Mouse (Mus musculus) kidney, postnatal 0 days (tissue): ENCODE data around the gene Tmem191c. TPM values are rescaled to one million over a fixed set of nuclear protein-coding genes. Genes with fewer than 3 reads are reported as not detected.
"Not testable (repeated sequence)": the region's sequence is repeated elsewhere in the genome, so short reads cannot be mapped to it uniquely, and the experiment has no call there.

Source experiments
- ATAC-seq: fragments of 200-750 bp; cut with Nextera tagmentation; replicated peaks from 2 replicates; pipeline ENCODE4 v1.8.0; 2017; ENCODE audit warnings: low read depth, moderate number of reproducible peaks, moderate TSS enrichment, moderate library complexity; ENCODE audit not compliant: low FRiP score
- DNase-seq: peaks from one replicate; pipeline ENCODE4 v3.0.0-alpha.2; 2016; ENCODE audit warnings: low spot score
- H3K27ac ChIP-seq: fragments of 300-500 bp; sonication (generic); 2 replicates; pipeline ENCODE4 v1.5.1; 2014; ENCODE audit warnings: mild to moderate bottlenecking
- H3K27me3 ChIP-seq: fragments of 300-500 bp; sonication (generic); 2 replicates; pipeline ENCODE4 v1.6.1; 2014; ENCODE audit warnings: low read length, mixed read lengths; ENCODE audit not compliant: insufficient read depth
- H3K36me3 ChIP-seq: fragments of 300-500 bp; sonication (generic); 2 replicates; pipeline ENCODE4 v1.6.1; 2014; ENCODE audit warnings: low read length, mixed read lengths; ENCODE audit not compliant: insufficient read depth
- H3K4me1 ChIP-seq: fragments of 300-500 bp; sonication (generic); replicated peaks from 2 replicates; pipeline ENCODE4 v1.6.1; 2014; ENCODE audit warnings: antibody characterized with exemption, low read length, mixed read lengths; ENCODE audit not compliant: insufficient read depth
- H3K4me2 ChIP-seq: fragments of 300-500 bp; sonication (generic); 2 replicates; pipeline ENCODE4 v1.6.1; 2014; ENCODE audit warnings: mild to moderate bottlenecking, low read length, moderate library complexity, mixed read lengths
- H3K4me3 ChIP-seq: fragments of 300-500 bp; sonication (generic); replicated peaks from 2 replicates; pipeline ENCODE4 v1.5.1; 2014; ENCODE audit warnings: low read depth, low read length
- H3K9ac ChIP-seq: fragments of 300-500 bp; sonication (generic); 2 replicates; pipeline ENCODE4 v1.6.1; 2014; ENCODE audit warnings: low read depth, low read length
- H3K9me3 ChIP-seq: fragments of 300-500 bp; sonication (generic); replicated peaks from 2 replicates; pipeline ENCODE4 v1.6.1; 2016; ENCODE audit warnings: low read length, inconsistent platforms, mixed read lengths
- CTCF ChIP-seq: IDR thresholded peaks from 2 replicates; pipeline ENCODE4 v1.5.1; 2016; ENCODE audit warnings: antibody characterized with exemption, low read depth, mild to moderate bottlenecking, moderate library complexity
- WGBS: fragments of 180-500 bp; shearing (Covaris S2); extraction: QIAGEN DNeasy Blood & Tissue Kit; methylation state at CpG from one replicate; pipeline ENCODE4 v1.1.7; 2014; 5-methylcytosine and 5-hydroxymethylcytosine counted together
- polyA plus RNA-seq: library from polyadenylated mRNA; unstranded; fragments of >200 nt; fragmentation: Nextera tagmentation; extraction: Ambion mirVana; gene quantifications from 2 replicates; pipeline ENCODE4 v1.2.1, GENCODE M21; 2015

Gene Tmem191c
- polyA plus RNA-seq = 12.4 and 15.9 TPM in 2 replicates

DNA sequence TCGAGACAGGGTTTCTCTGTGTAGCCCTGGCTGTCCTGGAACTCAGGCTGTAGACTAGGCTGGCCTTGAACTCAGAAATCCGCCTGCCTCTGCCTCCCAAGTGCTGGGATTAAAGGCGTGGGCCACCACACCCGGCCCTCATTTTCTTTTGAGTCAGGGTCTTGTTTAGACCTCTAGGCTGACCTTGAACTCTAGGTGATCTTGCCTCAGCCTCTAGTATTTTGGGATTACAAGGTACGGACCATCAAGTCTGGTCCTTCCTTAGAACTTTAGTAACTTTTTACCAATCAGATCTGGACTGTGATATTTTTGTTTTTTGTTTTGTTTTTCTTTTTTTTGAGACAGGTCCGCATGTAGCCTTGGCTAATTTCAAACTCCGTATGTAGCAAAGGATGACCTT, at the start of gene Tmem191c:
TSS of gene Tmem191c (plus strand) at position 357 of the 400 bp plus-strand sequence.
- 63% methylated on average over 7 of the region's 7 CpGs for WGBS
- DNase-seq = no peak
- H3K9ac ChIP-seq = peak within 1 kb of the TSS; percentile 62
- H3K9me3 ChIP-seq = no peaks in the 10 kb centered on the region; the same call in 1 of the 2 replicates
- ATAC-seq = no peak
- H3K4me1 ChIP-seq = peaks cover 14% of the 10 kb centered on the region
- H3K4me3 ChIP-seq = peak within 1 kb of the TSS; percentile 53
- H3K4me2 ChIP-seq = peak within 1 kb of the TSS; percentile 95
- no peak for TF ChIP-seq CTCF
- no peaks in the 10 kb centered on the region for H3K36me3 ChIP-seq
- peaks cover 4% of the 10 kb centered on the region; the same call in 1 of the 2 replicates for H3K27me3 ChIP-seq
- peak within 1 kb of the TSS; percentile 86 for H3K27ac ChIP-seq

DNA sequence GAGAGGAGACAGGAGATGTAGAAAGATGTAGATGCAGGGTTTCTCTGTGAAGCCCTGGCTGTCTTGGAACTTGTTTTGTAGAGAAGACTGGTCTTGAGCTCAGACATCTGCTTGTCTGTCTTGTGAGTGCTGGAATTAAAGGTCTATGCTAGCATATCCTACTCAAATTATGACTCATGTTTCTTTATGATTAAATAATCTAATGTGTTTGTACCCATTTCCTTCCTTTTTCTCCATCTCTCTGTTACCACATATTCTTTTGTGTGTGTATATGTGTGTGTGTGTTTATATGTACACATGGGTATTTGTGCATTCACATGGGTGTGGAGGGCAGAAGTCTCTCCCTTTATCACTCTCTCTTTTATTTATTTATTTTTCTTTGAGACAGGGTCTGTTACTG, 49.4 kb upstream of the Tmem191c start:
- Histone ChIP-seq H3K4me2 (no peak overlapping the region), H3K27me3 (no peaks in the 10 kb centered on the region), H3K36me3 (no peaks in the 10 kb centered on the region), H3K27ac (no peak overlapping the region), H3K4me3 (no peak overlapping the region), H3K9ac (no peak overlapping the region), H3K9me3 (no peaks in the 10 kb centered on the region), H3K4me1 (no peaks in the 10 kb centered on the region)
- DNase-seq (no peak), ATAC-seq (no peak)
- no peak for TF ChIP-seq CTCF

DNA sequence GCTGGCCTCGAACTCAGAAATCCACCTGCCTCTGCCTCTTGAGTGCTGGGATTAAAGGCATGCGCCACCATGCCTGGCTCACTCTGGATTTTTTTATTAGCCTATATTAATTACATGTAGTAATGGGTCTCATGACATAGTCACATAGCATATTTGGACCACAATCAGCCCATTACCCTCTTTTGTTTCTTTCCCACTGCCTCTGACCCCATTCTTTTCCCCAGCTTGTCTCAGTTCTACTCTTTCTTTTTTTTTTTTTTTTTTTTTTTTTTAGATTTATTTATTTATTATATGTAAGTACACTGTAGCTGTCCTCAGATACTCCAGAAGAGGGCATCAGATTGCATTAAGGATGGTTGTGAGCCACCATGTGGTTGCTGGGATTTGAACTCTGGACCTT, 44.4 kb upstream of the Tmem191c start:
- not testable (repeated sequence) for H3K27me3 ChIP-seq, H3K4me2 ChIP-seq, H3K9me3 ChIP-seq, DNase-seq, ATAC-seq, H3K27ac ChIP-seq, H3K4me3 ChIP-seq, H3K9ac ChIP-seq, H3K36me3 ChIP-seq
- H3K4me1 ChIP-seq = peaks cover 20% of the 10 kb centered on the region
- 91% methylated on average over 2 of the region's 2 CpGs for whole genome bisulfite sequencing

DNA sequence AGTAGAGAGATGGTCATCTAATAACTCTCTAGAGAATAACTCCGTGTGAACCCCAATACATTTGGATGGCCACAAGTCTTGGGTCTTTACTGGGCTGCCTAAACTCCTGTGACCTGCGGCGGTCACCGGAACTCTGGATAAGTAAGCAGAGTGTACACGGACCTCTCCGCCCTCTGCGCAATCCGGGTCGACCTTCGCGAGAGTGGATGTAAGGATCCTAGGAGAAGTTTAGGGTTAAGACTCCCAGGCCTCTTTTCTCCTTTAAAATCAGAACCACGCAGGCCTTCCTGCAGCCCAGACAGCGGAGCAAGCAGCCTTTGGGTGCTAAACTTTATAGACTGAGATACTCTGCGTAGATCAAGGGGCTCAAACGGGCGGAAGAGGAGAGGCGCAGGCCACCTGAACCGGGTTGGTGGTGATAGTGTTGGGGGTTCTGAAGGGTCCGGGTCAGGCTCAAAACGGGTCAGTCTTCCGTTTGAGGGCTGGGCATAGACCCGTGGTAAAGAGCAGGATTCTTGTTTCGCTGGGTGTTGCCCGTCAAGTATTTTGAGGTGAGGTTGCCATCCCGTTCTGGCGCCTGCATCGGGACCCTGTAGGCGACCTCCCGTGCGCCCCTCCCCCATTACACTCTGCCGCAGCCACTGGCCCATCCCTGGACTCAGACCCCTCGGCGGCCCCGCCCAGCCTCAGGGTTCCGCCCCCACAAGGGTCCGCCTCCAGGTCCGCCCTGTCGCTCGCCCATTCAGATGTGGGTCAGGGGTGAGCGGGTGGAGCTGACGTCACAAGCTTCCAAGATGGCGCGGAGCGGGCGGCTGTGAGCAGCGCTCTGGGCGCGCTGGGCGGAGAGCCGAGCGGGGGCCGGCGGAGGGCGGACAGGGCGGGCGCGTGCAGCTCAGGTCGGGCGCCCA, 42.8 kb upstream of the Tmem191c start, which contains the start of gene Hic2:
TSS of gene Hic2 (plus strand) at position 779 of the 908 bp plus-strand sequence.
- Histone ChIP-seq H3K4me3 (peak within 1 kb of the TSS; percentile 93), H3K27me3 (no peaks in the 10 kb centered on the region), H3K9me3 (no peaks in the 10 kb centered on the region), H3K9ac (peak within 1 kb of the TSS; percentile 93), H3K27ac (peak within 1 kb of the TSS; percentile 92), H3K36me3 (no peaks in the 10 kb centered on the region), H3K4me2 (peak within 1 kb of the TSS; percentile 95), H3K4me1 (peaks cover 20% of the 10 kb centered on the region)
- TF ChIP-seq CTCF = peak; percentile 11; the same call in 1 of the 2 replicates
- peak; percentile 97 for DNase-seq
- peak; percentile 98 for ATAC-seq
- WGBS = 1% methylated on average over 59 of the region's 59 CpGs

- no peak for TF ChIP-seq CTCF
- WGBS = under 1% methylated on average over 62 of the region's 62 CpGs
- ATAC-seq (peak; percentile 67), DNase-seq (peak; percentile 65)
- H3K27me3 ChIP-seq = no peaks in the 10 kb centered on the region
- H3K36me3 ChIP-seq = no peaks in the 10 kb centered on the region
- peak overlapping the region; percentile 93 for H3K9ac ChIP-seq
- peak overlapping the region; percentile 93 for H3K4me3 ChIP-seq
- no peaks in the 10 kb centered on the region for H3K9me3 ChIP-seq
- H3K4me1 ChIP-seq = peaks cover 24% of the 10 kb centered on the region
- H3K27ac ChIP-seq = peak overlapping the region; percentile 92
- peak overlapping the region; percentile 95 for H3K4me2 ChIP-seq
Observed at GRCm38 (mm10) chr16:17233702-17234498, 42.0 kb upstream of the Tmem191c start.

DNA sequence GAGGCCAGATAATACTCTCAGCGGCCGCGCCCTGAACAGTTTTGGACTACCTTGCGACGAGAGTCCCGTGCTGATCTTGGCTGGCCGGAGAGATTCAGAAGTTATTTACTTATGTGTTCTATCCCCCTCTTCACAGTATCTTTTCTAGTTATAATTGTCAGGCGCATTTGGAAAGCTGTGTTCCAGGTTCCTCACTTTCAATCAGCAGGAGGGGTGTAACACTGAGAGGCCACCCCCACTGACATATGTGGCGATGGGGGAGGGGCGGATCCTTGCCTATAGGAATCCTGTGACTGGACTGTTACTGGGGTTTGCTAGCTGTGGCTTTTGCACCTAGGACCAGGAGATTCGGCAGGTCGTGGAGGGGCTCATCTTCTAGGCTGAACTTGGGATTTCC, 41.4 kb upstream of the Tmem191c start:
- WGBS = under 1% methylated on average over 12 of the region's 12 CpGs
- H3K4me2 ChIP-seq = peak overlapping the region; percentile 95
- ATAC-seq (no peak), DNase-seq (peak; percentile 51)
- H3K9ac ChIP-seq = peak overlapping the region; percentile 93
- no peaks in the 10 kb centered on the region for H3K9me3 ChIP-seq
- H3K27ac ChIP-seq = no peak overlapping the region
- peak overlapping the region; percentile 93 for H3K4me3 ChIP-seq
- no peaks in the 10 kb centered on the region for H3K27me3 ChIP-seq
- peaks cover 27% of the 10 kb centered on the region for H3K4me1 ChIP-seq
- H3K36me3 ChIP-seq = no peaks in the 10 kb centered on the region
- no peak for TF ChIP-seq CTCF
